Mouse (Mus musculus) intestine, embryonic 15.5 days (tissue): ENCODE results near the gene Ccdc150. TPM values are rescaled to one million over a fixed set of nuclear protein-coding genes. Genes with fewer than 3 reads are reported as not detected.

ENCODE experiments used
- ATAC-seq: fragments of 200-750 bp; cut with Nextera tagmentation; 2 replicates; pipeline ENCODE4 v1.8.0; 2017; ENCODE audit warnings: moderate TSS enrichment, moderate library complexity
- H3K27ac ChIP-seq: fragments of 300-500 bp; sonication (generic); 2 replicates; pipeline ENCODE4 v1.5.1; 2015; ENCODE audit warnings: mild to moderate bottlenecking, inconsistent platforms
- H3K27me3 ChIP-seq: fragments of 300-500 bp; sonication (generic); replicated peaks from 2 replicates; pipeline ENCODE4 v1.6.1; 2015; ENCODE audit warnings: inconsistent platforms
- H3K36me3 ChIP-seq: fragments of 300-500 bp; sonication (generic); 2 replicates; pipeline ENCODE4 v1.6.1; 2015; ENCODE audit warnings: inconsistent platforms
- H3K4me1 ChIP-seq: fragments of 300-500 bp; sonication (generic); replicated peaks from 2 replicates; pipeline ENCODE4 v1.6.1; 2015; ENCODE audit warnings: inconsistent platforms
- H3K4me2 ChIP-seq: fragments of 300-500 bp; sonication (generic); replicated peaks from 2 replicates; pipeline ENCODE4 v1.6.1; 2015; ENCODE audit warnings: mild to moderate bottlenecking, inconsistent platforms
- H3K4me3 ChIP-seq: fragments of 300-500 bp; sonication (generic); replicated peaks from 2 replicates; pipeline ENCODE4 v1.5.1; 2015; ENCODE audit warnings: inconsistent platforms
- H3K9ac ChIP-seq: fragments of 300-500 bp; sonication (generic); 2 replicates; pipeline ENCODE4 v1.6.1; 2015; ENCODE audit warnings: inconsistent platforms
- H3K9me3 ChIP-seq: fragments of 300-500 bp; sonication (generic); 2 replicates; pipeline ENCODE4 v1.6.1; 2016; ENCODE audit warnings: inconsistent platforms
- WGBS: fragments of 180-500 bp; shearing (Covaris S2); methylation state at CpG from one replicate; pipeline ENCODE4 v1.1.7; 2015; 5-methylcytosine and 5-hydroxymethylcytosine counted together
- polyA plus RNA-seq: library from polyadenylated mRNA; unstranded; fragments of >200 nt; fragmentation: Nextera tagmentation; extraction: Ambion mirVana; gene quantifications from 2 replicates; pipeline ENCODE4 v1.2.1, GENCODE M21; 2015

Gene Ccdc150
- 0.11 and 0.14 TPM in 2 replicates for polyA plus RNA-seq

GRCm38 (mm10) chr1:54250158-54250866, at the start of gene Ccdc150:
Ccdc150 (plus strand) TSS chr1:54250683.
- Histone ChIP-seq H3K4me3 (peak within 1 kb of the TSS; percentile 59), H3K4me2 (peak within 1 kb of the TSS; percentile 83), H3K27me3 (no peaks in the 10 kb centered on the region), H3K36me3 (no peaks in the 10 kb centered on the region), H3K4me1 (no peaks in the 10 kb centered on the region), H3K9me3 (no peaks in the 10 kb centered on the region), H3K9ac (peak within 1 kb of the TSS; percentile 52), H3K27ac (no peak within 1 kb of the TSS)
- peak; percentile 100 for ATAC-seq
- 16% methylated on average over 33 of the region's 33 CpGs for WGBS

DNA sequence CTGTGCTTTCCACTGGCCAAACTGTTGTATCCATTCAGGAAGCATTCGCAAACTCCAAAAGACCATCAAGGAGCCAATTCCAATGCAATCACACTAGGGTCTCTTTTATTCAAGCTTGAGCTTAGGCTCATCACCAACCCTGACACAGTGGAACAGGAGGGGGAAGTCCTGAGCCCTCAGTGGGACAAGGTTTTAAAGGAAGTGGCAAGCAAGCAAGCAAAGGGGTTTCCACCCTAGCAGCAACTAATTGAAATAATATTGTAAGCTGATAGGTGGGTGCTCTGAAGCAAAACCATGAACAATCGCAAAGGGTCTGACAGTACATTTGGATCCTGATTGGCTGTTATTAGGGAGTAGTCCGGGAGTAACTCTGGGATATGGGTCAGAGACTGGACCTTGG, 30.2 kb upstream of the Ccdc150 start:
- Histone ChIP-seq H3K4me3 (no peak overlapping the region), H3K27me3 (no peaks in the 10 kb centered on the region), H3K36me3 (no peaks in the 10 kb centered on the region), H3K9me3 (no peaks in the 10 kb centered on the region), H3K27ac (no peak overlapping the region), H3K4me1 (no peaks in the 10 kb centered on the region), H3K4me2 (no peak overlapping the region), H3K9ac (no peak overlapping the region)
- WGBS, result 93% methylated on average over 3 of the region's 3 CpGs
- ATAC-seq, result no peak

- no peak overlapping the region for H3K9ac ChIP-seq
- no peaks in the 10 kb centered on the region for H3K36me3 ChIP-seq
- no peak overlapping the region for H3K4me2 ChIP-seq
- no peak overlapping the region for H3K4me3 ChIP-seq
- no peak for ATAC-seq
- 91% methylated on average over 4 of the region's 4 CpGs for WGBS
- no peaks in the 10 kb centered on the region for H3K4me1 ChIP-seq
- no peaks in the 10 kb centered on the region for H3K9me3 ChIP-seq
- H3K27me3 ChIP-seq, result no peaks in the 10 kb centered on the region
- H3K27ac ChIP-seq, result no peak overlapping the region
Observed at GRCm38 (mm10) chr1:54242722-54243121, 7.8 kb upstream of the Ccdc150 start.

GRCm38 (mm10) chr1:54275552-54275951, 25.1 kb downstream of the Ccdc150 start:
- no peaks in the 10 kb centered on the region for H3K27me3 ChIP-seq
- no peaks in the 10 kb centered on the region for H3K4me1 ChIP-seq
- ATAC-seq, result no peak
- H3K36me3 ChIP-seq, result no peaks in the 10 kb centered on the region
- 56% methylated on average over 3 of the region's 3 CpGs for WGBS
- H3K9ac ChIP-seq, result no peak overlapping the region
- no peak overlapping the region for H3K4me2 ChIP-seq
- no peak overlapping the region for H3K27ac ChIP-seq
- H3K9me3 ChIP-seq, result no peaks in the 10 kb centered on the region
- H3K4me3 ChIP-seq, result no peak overlapping the region

- H3K36me3 ChIP-seq, result no peaks in the 10 kb centered on the region
- no peak for ATAC-seq
- 73% methylated on average over 1 of the region's 1 CpGs for WGBS
Observed at GRCm38 (mm10) chr1:54279628-54280027, 29.1 kb downstream of the Ccdc150 start.

GRCm38 (mm10) chr1:54280651-54281050, 30.2 kb downstream of the Ccdc150 start:
- no peak overlapping the region for H3K9ac ChIP-seq
- no peaks in the 10 kb centered on the region for H3K27me3 ChIP-seq
- H3K9me3 ChIP-seq, result no peaks in the 10 kb centered on the region
- no peak overlapping the region for H3K4me3 ChIP-seq
- no peaks in the 10 kb centered on the region for H3K4me1 ChIP-seq
- H3K4me2 ChIP-seq, result no peak overlapping the region
- no peak for ATAC-seq
- WGBS, result 84% methylated on average over 3 of the region's 3 CpGs
- H3K36me3 ChIP-seq, result no peaks in the 10 kb centered on the region
- H3K27ac ChIP-seq, result no peak overlapping the region

More at GRCm38 (mm10) chr1:54279628-54280027, 29.1 kb downstream of the Ccdc150 start:
- Histone ChIP-seq H3K9me3 (no peaks in the 10 kb centered on the region), H3K4me1 (no peaks in the 10 kb centered on the region), H3K4me2 (no peak overlapping the region), H3K27me3 (no peaks in the 10 kb centered on the region), H3K4me3 (no peak overlapping the region), H3K9ac (no peak overlapping the region), H3K27ac (no peak overlapping the region)

GRCm38 (mm10) chr1:54306404-54306803, 55.9 kb downstream of the Ccdc150 start:
- ATAC-seq, result peak; percentile 80
- Histone ChIP-seq H3K27ac (no peak overlapping the region), H3K4me3 (no peak overlapping the region), H3K27me3 (no peaks in the 10 kb centered on the region), H3K9ac (no peak overlapping the region), H3K4me2 (no peak overlapping the region), H3K36me3 (no peaks in the 10 kb centered on the region), H3K4me1 (no peaks in the 10 kb centered on the region), H3K9me3 (no peaks in the 10 kb centered on the region)
- WGBS, result 36% methylated on average over 2 of the region's 2 CpGs

GRCm38 (mm10) chr1:54326647-54327046, 76.2 kb downstream of the Ccdc150 start:
- Histone ChIP-seq H3K27me3 (no peaks in the 10 kb centered on the region), H3K36me3 (no peaks in the 10 kb centered on the region), H3K4me1 (no peaks in the 10 kb centered on the region), H3K27ac (no peak overlapping the region), H3K9ac (no peak overlapping the region), H3K9me3 (no peaks in the 10 kb centered on the region), H3K4me2 (no peak overlapping the region), H3K4me3 (no peak overlapping the region)
- ATAC-seq, result no peak
- 93% methylated on average over 2 of the region's 2 CpGs for WGBS

DNA sequence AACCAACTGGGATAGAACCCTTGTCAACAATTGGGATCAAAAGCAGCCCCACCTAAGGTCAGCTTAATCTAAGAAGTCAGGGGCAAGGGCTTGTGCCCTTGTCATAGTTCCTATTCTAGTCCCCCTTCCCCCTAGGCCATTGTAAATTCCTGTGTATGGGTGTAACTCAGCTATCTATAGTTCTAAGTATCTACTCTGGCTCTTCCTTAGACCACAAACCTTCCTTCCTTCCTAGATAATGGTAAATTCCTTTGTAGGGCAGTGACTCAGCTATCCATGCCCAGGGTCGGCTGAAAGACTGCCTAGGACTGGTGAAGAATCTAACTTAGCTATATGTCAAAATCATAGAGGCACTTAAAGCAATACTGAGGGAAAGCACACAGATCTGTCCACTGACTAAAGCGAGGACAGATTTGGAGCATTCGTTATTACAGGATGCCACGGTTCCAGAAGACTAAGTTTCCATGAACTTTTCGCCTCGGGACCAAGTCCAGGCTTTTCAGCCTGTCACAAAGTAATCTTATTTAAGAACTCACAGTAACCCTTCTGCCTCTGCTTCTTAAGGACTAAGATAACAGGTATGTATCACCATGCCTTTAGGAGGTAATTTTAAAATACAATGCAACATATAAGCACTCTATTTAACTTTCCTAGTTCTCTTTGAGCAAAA, 77.5 kb downstream of the Ccdc150 start:
- Histone ChIP-seq H3K9ac (no peak overlapping the region), H3K36me3 (no peaks in the 10 kb centered on the region), H3K27me3 (no peaks in the 10 kb centered on the region), H3K4me1 (no peaks in the 10 kb centered on the region), H3K27ac (no peak overlapping the region), H3K4me2 (no peak overlapping the region), H3K4me3 (no peak overlapping the region), H3K9me3 (no peaks in the 10 kb centered on the region)
- 89% methylated on average over 6 of the region's 6 CpGs for WGBS
- ATAC-seq, result no peak

- Histone ChIP-seq H3K4me3 (no peak overlapping the region), H3K27ac (no peak overlapping the region), H3K4me2 (no peak overlapping the region), H3K27me3 (no peaks in the 10 kb centered on the region), H3K36me3 (no peaks in the 10 kb centered on the region), H3K4me1 (no peaks in the 10 kb centered on the region), H3K9me3 (no peaks in the 10 kb centered on the region), H3K9ac (no peak overlapping the region)
- ATAC-seq, result no peak
- WGBS, result 58% methylated on average over 4 of the region's 4 CpGs
Observed at GRCm38 (mm10) chr1:54332988-54333387, 82.5 kb downstream of the Ccdc150 start.

- no peak overlapping the region for H3K27ac ChIP-seq
- H3K4me1 ChIP-seq, result no peaks in the 10 kb centered on the region
- no peak overlapping the region for H3K4me3 ChIP-seq
- H3K9ac ChIP-seq, result no peak overlapping the region
- 91% methylated on average over 4 of the region's 4 CpGs for WGBS
- H3K27me3 ChIP-seq, result no peaks in the 10 kb centered on the region
- no peak overlapping the region for H3K4me2 ChIP-seq
- ATAC-seq, result no peak
- no peaks in the 10 kb centered on the region for H3K36me3 ChIP-seq
- H3K9me3 ChIP-seq, result no peaks in the 10 kb centered on the region
Observed at GRCm38 (mm10) chr1:54354786-54355185, 104.3 kb downstream of the Ccdc150 start.

DNA sequence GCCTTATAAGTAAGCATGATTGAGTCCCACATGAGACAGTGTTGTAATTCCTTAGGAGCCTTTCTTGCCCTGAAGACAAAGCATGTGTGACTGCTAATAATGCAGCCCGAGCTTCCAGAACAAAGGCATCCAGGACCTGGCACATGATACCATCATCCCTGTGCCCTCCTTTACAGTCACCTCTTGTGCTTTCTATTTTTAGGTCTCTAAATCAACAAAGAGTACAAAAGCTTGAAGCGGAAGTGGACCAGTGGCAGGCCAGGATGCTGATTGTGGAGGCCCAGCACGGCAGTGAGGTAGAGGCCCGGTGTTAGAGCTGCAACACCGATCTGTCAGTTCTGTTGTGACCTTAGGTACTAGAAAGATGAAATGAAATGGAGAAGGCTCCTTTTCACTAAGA, 105.0 kb downstream of the Ccdc150 start:
- Histone ChIP-seq H3K4me3 (no peak overlapping the region), H3K27ac (no peak overlapping the region), H3K36me3 (no peaks in the 10 kb centered on the region), H3K4me2 (no peak overlapping the region), H3K27me3 (no peaks in the 10 kb centered on the region), H3K4me1 (no peaks in the 10 kb centered on the region), H3K9ac (no peak overlapping the region), H3K9me3 (no peaks in the 10 kb centered on the region)
- WGBS, result 85% methylated on average over 5 of the region's 5 CpGs
- no peak for ATAC-seq

DNA sequence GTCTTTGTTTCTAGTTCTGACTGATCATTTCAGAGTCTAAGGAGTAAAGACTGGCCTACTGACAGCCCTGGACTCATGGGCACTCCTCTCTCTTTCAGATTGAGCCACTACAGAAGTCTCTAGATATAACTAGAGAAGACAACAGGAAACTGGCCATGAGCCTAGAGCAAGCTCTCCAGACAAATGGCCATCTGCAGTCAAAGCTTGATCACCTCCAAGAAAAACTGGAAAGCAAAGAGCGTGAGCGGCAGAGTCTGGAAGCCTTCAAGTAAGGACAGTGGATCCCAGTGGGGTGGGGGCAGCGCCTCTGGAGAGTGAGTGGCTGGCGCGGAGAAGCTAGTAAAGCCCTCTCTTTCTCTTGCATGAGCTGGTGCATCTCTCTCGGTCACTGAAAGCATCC, 106.1 kb downstream of the Ccdc150 start:
- Histone ChIP-seq H3K27me3 (no peaks in the 10 kb centered on the region), H3K9me3 (no peaks in the 10 kb centered on the region), H3K27ac (no peak overlapping the region), H3K9ac (no peak overlapping the region), H3K36me3 (no peaks in the 10 kb centered on the region), H3K4me3 (no peak overlapping the region), H3K4me2 (no peak overlapping the region), H3K4me1 (no peaks in the 10 kb centered on the region)
- no peak for ATAC-seq
- 72% methylated on average over 6 of the region's 6 CpGs for WGBS
